Mouse (Mus musculus) cerebellum, postnatal 25 days (tissue): ENCODE results near the gene Ntrk1.

ENCODE experiments used
- DNase-seq, 2 experiments: peaks; one replicate each; pipeline ENCODE4 v3.0.0; 2021; ENCODE audit warnings: mixed read lengths in 2 of 2

The Ntrk1 gene

GRCm38 (mm10) chr3:87785156-87785555 is 9.8 kb downstream of the Ntrk1 start:
- no peak for DNase-seq

GRCm38 (mm10) chr3:87783282-87784023 is 11.5 kb downstream of the Ntrk1 start:
- DNase-seq: no peak

- DNase-seq: no peak
Observed at GRCm38 (mm10) chr3:87779086-87779485, 15.9 kb downstream of the Ntrk1 start.

- peak; percentile 26 to 56 for DNase-seq
Observed at GRCm38 (mm10) chr3:87778283-87778682, 16.7 kb downstream of the Ntrk1 start.

- no peak for DNase-seq
Observed at GRCm38 (mm10) chr3:87771088-87771487, 23.9 kb downstream of the Ntrk1 start.

GRCm38 (mm10) chr3:87770280-87770679 is 24.7 kb downstream of the Ntrk1 start:
- DNase-seq: peak; percentile 48 to 70

GRCm38 (mm10) chr3:87769506-87769905 is 25.5 kb downstream of the Ntrk1 start:
- no peak for DNase-seq

- DNase-seq: peak in 1 of 2 experiments; percentile 58
Observed at GRCm38 (mm10) chr3:87768844-87769243, 26.1 kb downstream of the Ntrk1 start.

- DNase-seq: no peak
Observed at GRCm38 (mm10) chr3:87768431-87768830, 26.5 kb downstream of the Ntrk1 start.

- DNase-seq: no peak
Observed at GRCm38 (mm10) chr3:87767764-87768163, 27.2 kb downstream of the Ntrk1 start.

- DNase-seq: no peak
Observed at GRCm38 (mm10) chr3:87766284-87766667, 28.7 kb downstream of the Ntrk1 start.

GRCm38 (mm10) chr3:87765631-87766283 is 29.2 kb downstream of the Ntrk1 start:
- DNase-seq: no peak

- no peak for DNase-seq
Observed at GRCm38 (mm10) chr3:87765091-87765490, 29.9 kb downstream of the Ntrk1 start.

GRCm38 (mm10) chr3:87764506-87764905 is 30.5 kb downstream of the Ntrk1 start:
- DNase-seq: peak in 1 of 2 experiments; percentile 26

GRCm38 (mm10) chr3:87763683-87764289 is 31.2 kb downstream of the Ntrk1 start:
- peak in 1 of 2 experiments; percentile 25 for DNase-seq

- no peak for DNase-seq
Observed at GRCm38 (mm10) chr3:87763202-87763601, 31.8 kb downstream of the Ntrk1 start.

GRCm38 (mm10) chr3:87761408-87762375 is 33.3 kb downstream of the Ntrk1 start:
- no peak for DNase-seq

- DNase-seq: no peak
Observed at GRCm38 (mm10) chr3:87758641-87759040, 36.3 kb downstream of the Ntrk1 start.

GRCm38 (mm10) chr3:87756488-87756887 is 38.5 kb downstream of the Ntrk1 start:
- peak in 1 of 2 experiments; percentile 43 for DNase-seq

GRCm38 (mm10) chr3:87755964-87756363 is 39.0 kb downstream of the Ntrk1 start:
- DNase-seq: peak; percentile 92 to 95

GRCm38 (mm10) chr3:87753829-87754228 is 41.1 kb downstream of the Ntrk1 start:
- no peak for DNase-seq

GRCm38 (mm10) chr3:87752567-87752966 is 42.4 kb downstream of the Ntrk1 start:
- DNase-seq: no peak

GRCm38 (mm10) chr3:87749977-87750376 is 45.0 kb downstream of the Ntrk1 start:
- DNase-seq: no peak
